In genomic region chr9:14926593-14926992, GRCm38 (mm10) we compare ENCODE assay signal across 19 mouse cellular contexts. TPM values are rescaled to one million over a fixed set of nuclear protein-coding genes. Genes with fewer than 3 reads are reported as not detected.
DNase-seq lines count a peak whose midpoint lies in the region; ATAC-seq and TF ChIP-seq lines count a peak whose summit lies in the region.
"Had no signal": no experiment of that assay in that cellular context is flagged by ENCODE, and none has a peak within 500 bp of the region (broad histone marks: within the 10 kb centered on the region; RNA-seq: fewer than 3 reads in every experiment).

No protein-coding gene starts in this region.

- no peak overlapping the region for H3K4me2 ChIP-seq in heart, postnatal 0 days (ENCODE audit: low read depth, low read length)
- H3K4me2 ChIP-seq: heart, embryonic 12.5 days had no signal

- no peak overlapping the region for H3K9ac ChIP-seq in heart, postnatal 0 days (replicated peaks; ENCODE audit: low read depth, low read length)
- H3K9ac ChIP-seq: heart, embryonic 12.5 days had no signal

- H3K4me3 ChIP-seq in heart, postnatal 0 days (ENCODE audit: low read depth, low read length), result no peak overlapping the region
- H3K4me3 ChIP-seq in gastrocnemius, adult 2 months, result no peak overlapping the region
- H3K4me3 ChIP-seq: heart, embryonic 12.5 days; layer of hippocampus, adult 2 months had no signal

- ATAC-seq in heart, postnatal 0 days (ENCODE audit: insufficient read depth, low read depth), result no peak
- ATAC-seq: midbrain, embryonic 16.5 days had no signal

- no peak for DNase-seq in heart, postnatal 0 days (ENCODE audit: low spot score)
- no peak for DNase-seq in heart, adult 8-10 months (ENCODE audit: low spot score)
- DNase-seq in spleen, adult 12 weeks (ENCODE audit: low spot score), result peak; percentile 19
- DNase-seq in spleen, postnatal 4 days (ENCODE audit: low spot score in 2 of 2), result no peak
- peak; percentile 4 for DNase-seq in skeletal muscle tissue, adult 2 months (ENCODE audit: low read depth, low spot score)
- DNase-seq in gastrocnemius, adult 2 months, result no peak
- DNase-seq in layer of hippocampus, postnatal 25 days (ENCODE audit: extremely low spot score in 1 of 2, low spot score in 1 of 2), result no peak
- no peak for DNase-seq in left cerebral cortex, postnatal 36 days (ENCODE audit: low spot score in 2 of 2)
- DNase-seq: adrenal gland, postnatal 25 days; cerebellum, adult 11-12 months; embryo, embryonic 11 days; left cerebral cortex, postnatal 4 days; lung, postnatal 14 days; right cerebral cortex, postnatal 14 days had no signal

- intact Hi-C loops in gastrocnemius, adult 2 months (cut with DNase I), result no loop called here
- intact Hi-C loops in left cerebral cortex, postnatal 36 days (cut with DNase I), result no loop called here

- H3K36me3 ChIP-seq in heart, postnatal 0 days (replicated peaks; ENCODE audit: control insufficient read depth, insufficient read depth, low read length), result no peaks in the 10 kb centered on the region
- H3K36me3 ChIP-seq: heart, embryonic 12.5 days had no signal

- peak overlapping the region; percentile 32; the same call in 1 of the 2 replicates for H3K27ac ChIP-seq in heart, postnatal 0 days (ENCODE audit: low read depth)
- no peak overlapping the region for H3K27ac ChIP-seq in gastrocnemius, adult 2 months
- H3K27ac ChIP-seq: layer of hippocampus, adult 2 months had no signal

- no peaks in the 10 kb centered on the region for H3K9me3 ChIP-seq in heart, postnatal 0 days (replicated peaks; ENCODE audit: control insufficient read depth, low read length)
- H3K9me3 ChIP-seq: heart, embryonic 12.5 days had no signal

- WGBS in heart, postnatal 0 days, result 28% methylated on average over 1 of the region's 1 CpGs

- no peak for TF ChIP-seq CTCF in heart, postnatal 0 days (IDR thresholded peaks at IDR 0.05; ENCODE audit: low read depth)
- no peak for TF ChIP-seq CTCF in gastrocnemius, adult 2 months (IDR thresholded peaks at IDR 0.05)

- no peak for TF ChIP-seq EP300 in heart, postnatal 0 days (IDR thresholded peaks at IDR 0.05; ENCODE audit: low read depth)

- H3K4me1 ChIP-seq in heart, postnatal 0 days (ENCODE audit: control insufficient read depth, insufficient read depth), result no peaks in the 10 kb centered on the region
- H3K4me1 ChIP-seq: heart, embryonic 12.5 days had no signal

- no peaks in the 10 kb centered on the region for H3K27me3 ChIP-seq in heart, postnatal 0 days (ENCODE audit: control insufficient read depth, insufficient read depth, low read length)
- H3K27me3 ChIP-seq: heart, embryonic 12.5 days had no signal

RNA-seq across cellular contexts. Expression of gene Izumo1r, which starts 22.8 kb away (rescaled TPM):
- 2.0 TPM in 1 of 2 replicates, not detected in the other for total RNA-seq in heart, postnatal 0 days (2014; rRNA removed; ENCODE audit: low replicate concordance)
- polyA plus RNA-seq in heart, postnatal 0 days (2015; fragmentation: Nextera tagmentation; extraction: Ambion mirVana), result not detected in 2 replicates
- not detected for total RNA-seq in heart, adult 8-10 months (2022)
- total RNA-seq in gastrocnemius, adult 2 months (2021), result not detected
- not detected for total RNA-seq in layer of hippocampus, postnatal 25 days (2021)
- total RNA-seq in left cerebral cortex, postnatal 36 days (2021), result not detected
- total RNA-seq: adrenal gland, postnatal 25 days; gastrocnemius, adult 18-20 months; layer of hippocampus, adult 2 months; left cerebral cortex, postnatal 4 days had no signal
- polyA plus RNA-seq: C2C12; heart, embryonic 12.5 days; midbrain, embryonic 16.5 days had no signal

Comparison
In these comparisons a context has a peak if more than half of its experiments do, and no peak if none do; other contexts are left out.
1. DNase-seq: peak in spleen, adult 12 weeks (single experiment) and skeletal muscle tissue, adult 2 months (single experiment); none in heart, postnatal 0 days (single experiment), heart, adult 8-10 months (single experiment), spleen, postnatal 4 days (0 of 2), gastrocnemius, adult 2 months (single experiment), layer of hippocampus, postnatal 25 days (0 of 2) and left cerebral cortex, postnatal 36 days (0 of 2).